Mouse (Mus musculus) kidney, adult 2 months (tissue): ENCODE data around the gene Aoc2.

Source experiments
- CTCF ChIP-seq: fragments of 200-500 bp; conservative IDR thresholded peaks from 2 replicates; pipeline ENCODE4 v1.5.1; 2011; ENCODE audit warnings: low read depth, mild to moderate bottlenecking, control low read depth, low read length, moderate library complexity, mixed read lengths; ENCODE audit not compliant: insufficient read depth, insufficient read length
- POLR2A ChIP-seq: fragments of 200-500 bp; IDR thresholded peaks from one replicate; pipeline ENCODE4 v1.6.1; 2011; ENCODE audit warnings: low read depth, low read length, control low read depth

DNA sequence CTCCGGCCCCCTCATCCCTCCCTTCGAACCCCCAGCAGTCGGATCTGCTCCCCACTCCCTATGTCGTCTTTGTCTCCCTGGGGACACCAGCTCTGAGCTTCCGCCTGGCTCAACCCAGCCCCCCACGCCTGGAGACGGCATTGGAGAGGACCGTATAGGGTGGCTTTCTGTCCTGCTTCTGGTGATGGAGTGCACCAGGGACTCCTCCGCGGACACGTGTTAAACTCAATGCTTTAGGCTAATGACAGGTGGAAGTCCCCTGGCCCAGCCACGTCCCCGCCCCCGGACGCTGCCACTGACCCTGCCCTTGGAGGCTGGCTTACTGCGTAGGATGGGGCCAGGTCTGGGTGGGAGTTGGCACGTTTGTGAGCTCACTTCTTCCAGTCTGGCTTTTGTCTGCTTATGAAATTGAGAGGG, 8.4 kb upstream of the Aoc2 start:
- TF ChIP-seq CTCF (no peak), POLR2A (no peak)
